Mouse (Mus musculus) lung, postnatal 4 days (tissue): ENCODE measurements around the gene Tepp.

Source experiments
- DNase-seq, 2 experiments: peaks; one replicate each; pipeline ENCODE4 v3.0.0; 2021

Gene Tepp

DNA sequence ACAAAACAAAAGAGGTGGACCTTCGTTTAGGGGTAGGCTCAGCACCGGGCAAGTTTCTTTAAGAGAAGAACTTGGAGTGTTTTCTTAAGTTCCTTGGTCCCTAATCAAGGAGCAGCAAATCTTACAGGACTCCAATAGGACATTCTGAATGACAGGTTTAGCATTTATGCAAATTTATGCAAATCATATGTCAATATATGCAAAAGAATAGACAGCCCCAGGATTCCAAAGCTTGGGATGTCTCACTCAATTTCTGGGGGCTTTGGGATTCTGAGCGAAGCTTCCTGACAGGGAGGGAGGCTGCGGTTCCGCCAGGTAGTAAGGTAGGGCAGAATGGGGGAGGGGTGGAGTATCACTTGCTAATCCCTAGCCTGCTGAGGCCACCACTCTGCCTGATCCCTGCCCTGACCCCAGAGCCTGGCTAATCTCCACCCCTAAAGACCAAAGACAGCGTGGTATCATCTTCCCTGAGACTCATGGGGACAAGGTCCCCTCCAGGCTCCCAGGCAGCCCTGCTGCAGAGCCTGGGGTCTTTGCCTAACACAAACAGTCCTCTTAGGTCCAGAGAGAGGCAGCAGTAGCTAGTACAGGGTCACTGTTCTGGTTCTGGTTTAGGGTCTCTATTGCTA lies at the start of gene Tepp:
Tepp (plus strand) TSS at position 225 of the 629 bp plus-strand sequence.
- DNase-seq, result no peak

GRCm38 (mm10) chr8:95262181-95262580 lies 48.2 kb upstream of the Tepp start:
- no peak for DNase-seq

- DNase-seq, result no peak
Measured at GRCm38 (mm10) chr8:95270501-95270900, 39.9 kb upstream of the Tepp start.

DNA sequence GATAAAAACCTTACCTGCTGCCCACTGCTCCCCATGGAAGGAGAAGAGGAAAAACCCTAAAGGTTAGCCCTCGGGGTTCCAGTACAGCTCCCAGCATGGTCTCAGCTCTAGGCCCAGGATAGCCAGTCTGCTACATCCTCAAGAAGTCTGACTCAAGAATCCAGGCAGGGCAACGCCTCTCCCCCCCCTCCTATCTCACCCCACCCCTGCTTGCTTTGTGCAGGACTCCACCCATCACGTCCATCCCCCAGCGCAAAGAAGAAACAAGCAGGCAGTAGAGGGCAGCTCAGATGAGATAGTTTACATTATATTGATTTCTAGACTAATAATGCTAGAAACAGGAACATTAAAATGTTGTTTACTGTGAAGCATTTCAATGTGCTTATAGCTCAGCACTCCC lies 38.5 kb upstream of the Tepp start:
- no peak for DNase-seq

DNA sequence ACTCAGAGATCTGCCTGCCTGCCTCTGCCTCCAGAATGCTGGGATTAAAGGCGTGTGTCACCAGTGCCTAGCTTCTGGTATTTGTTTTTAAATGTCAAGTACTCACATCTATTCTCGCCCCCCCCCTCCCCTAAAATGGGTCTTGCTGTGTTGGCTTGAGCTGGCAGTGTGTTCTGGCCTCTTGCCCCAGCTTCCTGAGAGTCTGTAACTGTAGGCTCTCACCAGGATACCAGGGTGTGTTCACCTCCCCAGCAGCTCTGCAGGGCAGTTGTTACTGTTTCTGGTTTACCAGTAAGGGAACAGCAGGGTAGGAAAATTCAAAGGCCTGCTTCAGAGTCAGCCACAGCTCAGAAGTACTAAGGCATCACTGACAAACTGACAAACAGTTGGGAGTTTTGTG lies 37.5 kb upstream of the Tepp start:
- peak; percentile 54 to 77 for DNase-seq

- DNase-seq, result no peak
Measured at GRCm38 (mm10) chr8:95281493-95281892, 28.9 kb upstream of the Tepp start.

DNA sequence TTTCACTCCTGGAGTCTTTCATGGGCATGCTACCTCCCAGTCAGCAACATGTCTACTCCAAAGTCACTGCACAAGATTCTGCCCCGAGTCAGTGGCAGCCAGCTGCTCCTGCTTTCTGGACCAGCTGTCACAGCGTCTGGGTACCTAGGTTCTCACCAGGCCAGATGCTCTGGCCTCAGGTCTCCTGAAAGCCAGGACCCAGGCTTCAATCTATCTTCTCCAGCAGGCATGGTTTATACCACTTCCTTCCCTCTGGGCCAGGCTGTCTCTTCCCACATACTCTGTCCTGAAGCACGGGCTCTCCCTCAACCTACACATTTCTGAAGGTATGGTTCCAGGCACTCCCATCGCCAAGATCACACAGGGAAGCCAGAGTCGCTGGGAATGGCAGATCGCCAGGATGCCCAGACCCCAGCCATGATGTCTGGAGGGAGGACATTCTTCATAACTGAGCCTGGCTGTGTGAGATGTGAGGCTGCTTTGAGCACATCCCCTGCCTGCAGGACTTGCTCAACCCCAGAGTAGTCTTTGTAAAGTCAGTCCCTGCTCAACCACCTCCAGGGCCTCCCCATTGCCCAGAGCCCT lies 21.2 kb upstream of the Tepp start:
- no peak for DNase-seq

DNA sequence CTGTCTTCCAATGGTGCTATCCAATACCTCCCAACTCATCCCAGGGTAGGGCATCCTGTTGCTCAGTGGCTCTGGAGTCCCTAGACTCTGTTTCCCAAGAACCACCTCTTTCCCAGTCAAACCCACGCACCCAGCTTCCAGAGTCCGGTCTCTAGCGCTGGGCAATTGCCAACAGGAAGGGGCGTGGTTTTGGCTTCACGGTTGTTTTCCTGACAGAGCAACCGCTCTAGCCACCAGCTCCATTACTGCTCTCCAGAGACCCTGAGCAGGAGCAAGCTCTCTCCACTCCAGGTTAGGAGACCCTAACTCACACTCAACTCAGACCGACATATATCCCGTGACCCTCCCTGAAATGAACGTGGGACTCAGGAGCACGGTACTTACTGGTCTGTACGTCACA lies 17.2 kb upstream of the Tepp start:
- DNase-seq, result peak; percentile 89 to 90

GRCm38 (mm10) chr8:95293891-95294290 lies 16.5 kb upstream of the Tepp start:
- DNase-seq, result peak; percentile 56 to 64

- DNase-seq, result peak in 1 of 2 experiments; percentile 50
Measured at GRCm38 (mm10) chr8:95302410-95302809, 8.0 kb upstream of the Tepp start.

GRCm38 (mm10) chr8:95305526-95305925 lies 4.8 kb upstream of the Tepp start:
- no peak for DNase-seq

- DNase-seq, result no peak
Measured at GRCm38 (mm10) chr8:95306431-95306830, 3.9 kb upstream of the Tepp start, which contains the start of gene Cngb1. TSS of gene Cngb1 (minus strand) at chr8:95306585.

DNA sequence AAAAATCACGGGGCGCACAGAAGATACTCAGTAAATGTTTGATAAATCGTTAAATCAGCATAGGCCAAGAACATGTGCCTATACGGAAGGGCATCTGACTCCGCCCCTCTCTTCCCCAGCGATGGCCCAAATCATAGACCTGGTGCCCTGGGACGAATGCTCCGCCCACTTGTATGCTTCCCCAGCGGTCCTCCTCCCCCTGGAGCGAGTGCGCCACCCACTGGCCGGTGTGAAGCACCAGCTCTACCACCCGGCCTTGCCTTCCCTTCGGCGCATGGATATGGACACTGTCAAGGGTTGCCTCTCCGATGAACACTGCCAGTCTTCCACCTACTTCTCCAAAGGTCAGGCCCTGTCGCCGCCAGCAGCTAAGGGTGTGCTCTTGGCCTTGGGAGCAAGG lies 2.5 kb downstream of the Tepp start:
- DNase-seq, result peak in 1 of 2 experiments; percentile 37

DNA sequence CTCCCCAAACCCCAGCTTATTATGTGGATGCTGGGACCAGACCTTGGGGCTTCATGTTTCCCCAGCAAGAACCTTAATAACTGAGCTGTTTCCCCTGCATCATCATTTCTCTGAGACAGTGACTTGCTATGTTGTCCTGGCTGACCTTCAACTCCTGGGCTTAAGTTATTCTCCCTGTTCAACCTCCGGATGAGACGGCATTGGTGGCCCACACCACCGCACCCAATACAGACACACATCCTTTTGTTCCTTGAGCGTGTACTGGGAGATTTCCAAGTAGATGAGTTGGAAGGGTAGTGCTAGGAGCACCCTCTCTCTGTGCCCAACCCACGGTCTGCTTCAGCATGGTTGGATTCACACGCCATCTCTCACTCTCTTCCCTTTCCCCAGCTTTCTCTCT lies 3.5 kb downstream of the Tepp start:
- no peak for DNase-seq

- DNase-seq, result no peak
Measured at GRCm38 (mm10) chr8:95314707-95315106, 4.3 kb downstream of the Tepp start.

DNA sequence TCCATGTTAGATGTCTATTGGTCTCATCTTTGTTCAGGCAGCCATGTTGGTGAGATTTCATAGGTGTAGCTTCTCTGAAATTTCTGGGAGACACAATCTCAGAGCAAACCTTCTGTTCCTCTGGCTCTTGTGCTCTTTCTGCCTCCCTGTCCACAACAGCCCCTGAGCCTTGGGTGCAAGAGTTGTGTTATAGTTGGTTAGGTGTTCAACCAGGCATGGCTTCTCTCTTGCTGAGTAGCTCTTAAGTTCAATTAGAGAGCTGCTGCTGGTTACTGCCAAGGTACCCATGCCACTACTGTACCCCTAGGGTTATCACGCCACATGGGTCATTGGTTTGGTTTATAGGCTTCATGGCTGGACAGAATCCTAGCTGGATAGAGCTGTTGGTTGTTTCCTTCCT lies 5.0 kb downstream of the Tepp start:
- DNase-seq, result no peak

- DNase-seq, result peak; percentile 81 to 83
Measured at GRCm38 (mm10) chr8:95320224-95321139, 10.1 kb downstream of the Tepp start.

GRCm38 (mm10) chr8:95323201-95323600 lies 12.8 kb downstream of the Tepp start:
- no peak for DNase-seq

GRCm38 (mm10) chr8:95324646-95325045 lies 14.3 kb downstream of the Tepp start:
- no peak for DNase-seq

DNA sequence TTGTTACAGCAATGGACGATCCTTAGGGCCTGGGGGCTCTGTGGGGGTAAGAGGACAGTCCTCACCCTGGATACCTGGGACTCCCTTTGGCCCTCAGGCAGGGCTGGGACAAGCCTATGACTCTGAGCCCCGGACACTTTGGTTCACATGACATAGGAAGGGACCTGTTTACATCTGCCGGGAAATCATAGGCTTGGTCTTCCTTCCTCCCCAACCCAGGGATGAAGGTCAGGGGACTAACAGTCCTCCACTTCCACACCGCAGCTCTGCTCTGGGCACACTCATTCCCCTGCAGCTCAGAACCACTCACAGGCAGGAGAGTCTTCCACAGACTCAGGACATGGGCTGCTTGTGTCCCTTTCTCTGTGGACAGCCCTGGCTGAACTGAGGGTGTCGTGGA lies 16.5 kb downstream of the Tepp start:
- DNase-seq, result no peak

DNA sequence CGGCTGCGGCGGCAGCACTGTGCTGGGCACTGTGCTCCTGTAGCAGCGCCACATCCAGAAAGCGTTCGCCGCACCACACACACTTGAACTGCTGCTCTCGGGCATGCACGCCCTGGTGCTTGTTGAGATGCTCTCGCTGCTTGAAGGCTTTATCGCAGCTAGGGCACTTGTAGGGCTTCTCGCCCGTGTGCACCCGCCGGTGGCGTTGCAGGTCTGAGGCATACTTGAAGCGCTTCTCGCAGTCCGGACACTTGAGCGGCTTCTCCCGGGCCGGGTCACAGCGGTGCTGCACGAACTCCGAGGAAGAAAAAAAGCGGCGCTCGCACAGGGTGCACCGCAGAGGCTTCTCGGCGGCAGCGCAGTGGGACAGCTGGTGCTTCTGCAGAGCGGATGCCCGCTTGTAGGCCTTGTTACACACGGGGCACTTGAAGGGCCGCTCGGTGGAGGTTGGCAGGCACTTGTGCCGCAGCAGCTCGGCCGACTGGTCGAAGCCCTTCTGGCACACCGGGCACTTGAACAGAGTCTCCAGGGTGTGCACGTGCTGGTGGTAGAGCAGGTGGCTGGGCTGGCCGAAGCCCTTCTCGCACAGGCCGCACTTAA lies 17.6 kb downstream of the Tepp start:
- DNase-seq, result no peak

DNA sequence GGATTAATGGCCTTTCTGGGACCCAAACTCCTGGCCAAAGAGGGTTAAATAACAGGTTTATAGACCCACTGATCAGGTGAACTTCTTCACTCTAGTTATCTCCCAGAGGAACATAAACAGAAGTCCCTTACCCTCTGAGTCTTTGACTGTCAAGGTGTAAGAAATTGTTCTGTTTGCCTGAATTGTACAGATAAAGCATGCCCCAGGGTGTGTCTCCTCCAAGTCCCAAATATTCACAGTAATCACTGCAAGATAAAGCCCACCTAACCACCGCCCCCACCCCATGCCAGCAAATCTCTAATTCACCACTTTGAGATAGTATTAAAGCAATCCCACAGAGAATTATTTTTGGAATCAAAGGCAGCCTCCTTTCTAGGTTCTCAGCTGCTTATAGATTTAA lies 20.0 kb downstream of the Tepp start:
- no peak for DNase-seq

DNA sequence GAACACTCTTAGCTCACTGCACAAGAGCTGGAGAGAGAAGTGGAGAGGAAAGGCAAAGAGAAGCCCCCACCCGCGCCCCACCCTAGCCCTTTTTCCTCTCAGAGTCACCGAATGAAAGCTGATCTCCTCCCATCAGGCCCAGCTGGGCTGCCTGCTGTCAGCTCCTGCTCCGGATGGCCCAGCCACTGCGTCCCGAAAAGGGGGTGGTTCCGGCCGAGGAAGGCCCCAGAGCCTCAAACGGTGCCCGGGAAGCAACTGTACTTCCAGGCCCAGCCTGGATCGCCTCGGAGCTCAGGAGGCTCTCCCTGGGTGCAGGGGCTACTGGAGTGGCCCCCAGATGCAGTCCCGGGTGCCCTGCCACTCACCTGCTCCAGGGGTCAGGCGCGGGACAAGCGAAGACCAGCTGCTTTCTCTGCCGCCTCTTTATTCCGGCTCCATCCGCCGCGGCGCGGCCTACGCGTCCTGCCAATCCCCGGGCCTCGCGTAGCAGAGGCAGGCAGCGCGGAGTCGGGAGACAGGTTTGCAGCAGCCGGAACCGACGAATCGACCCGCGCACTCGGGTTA lies 20.9 kb downstream of the Tepp start:
- peak in 1 of 2 experiments; percentile 86 for DNase-seq
